Mouse (Mus musculus): Measurements from ENCODE around the gene Eno3.

- TF ChIP-seq CTCF (IDR thresholded peaks at IDR 0.05; ENCODE audit: control insufficient read depth, insufficient read depth, insufficient replicate concordance, low read depth, low read length) (no peak), POLR2A (IDR thresholded peaks at IDR 0.05; ENCODE audit: control insufficient read depth, low read depth, low read length) (no peak)
Measured at GRCm38 (mm10) chr11:70621972-70622814, 34.8 kb upstream of the Eno3 start.

Data from testis, adult 2 months (tissue).